In genomic region chr11:103359122-103359521, GRCm38 (mm10) we compare ENCODE assay signal across 8 mouse cellular contexts. TPM values are rescaled to one million over a fixed set of nuclear protein-coding genes. Genes with fewer than 3 reads are reported as not detected.
DNase-seq lines count a peak whose midpoint lies in the region; ATAC-seq and TF ChIP-seq lines count a peak whose summit lies in the region.

No protein-coding gene starts in this region.

- peak; percentile 61 for DNase-seq in 3134 (ENCODE audit: extremely low read depth, insufficient read length, low spot score)
- DNase-seq in adipocyte (ENCODE audit: low spot score) = peak; percentile 66
- peak; percentile 87 for DNase-seq in embryonic facial prominence, embryonic 10.5 days (ENCODE audit: low spot score)
- peak; percentile 87 for DNase-seq in heart, embryonic 10.5 days (ENCODE audit: low spot score)
- peak; percentile 82 for DNase-seq in kidney, adult 9 months
- DNase-seq in naive thymus-derived CD4-positive, alpha-beta T cell, adult 2 months (ENCODE audit: low read depth) = peak; percentile 89
- peak; percentile 75 for DNase-seq in stomach, postnatal 0 days (ENCODE audit: low spot score)

- WGBS in embryonic facial prominence, embryonic 10.5 days = under 1% methylated on average over 22 of the region's 22 CpGs
- WGBS in heart, embryonic 10.5 days = 2% methylated on average over 22 of the region's 22 CpGs
- WGBS in liver, embryonic 12.5 days (ENCODE audit: insufficient replicate concordance) = 1% methylated on average over 22 of the region's 22 CpGs
- 4% methylated on average over 22 of the region's 22 CpGs for WGBS in stomach, postnatal 0 days

- H3K27ac ChIP-seq in embryonic facial prominence, embryonic 10.5 days (replicated peaks) = no peak overlapping the region
- H3K27ac ChIP-seq in heart, embryonic 10.5 days = peak overlapping the region; percentile 36; the same call in 1 of the 2 replicates
- no peak overlapping the region for H3K27ac ChIP-seq in liver, embryonic 12.5 days
- H3K27ac ChIP-seq in stomach, postnatal 0 days (replicated peaks) = no peak overlapping the region; the same call in 1 of the 2 replicates

- no peaks in the 10 kb centered on the region for H3K9me3 ChIP-seq in embryonic facial prominence, embryonic 10.5 days
- H3K9me3 ChIP-seq in heart, embryonic 10.5 days = no peaks in the 10 kb centered on the region
- no peaks in the 10 kb centered on the region for H3K9me3 ChIP-seq in liver, embryonic 12.5 days (replicated peaks)
- no peaks in the 10 kb centered on the region for H3K9me3 ChIP-seq in stomach, postnatal 0 days (ENCODE audit: control insufficient read depth, low read length)

- TF ChIP-seq CTCF in stomach, postnatal 0 days (IDR thresholded peaks at IDR 0.05; ENCODE audit: low read depth) = peak; percentile 89

- ATAC-seq in liver, embryonic 12.5 days = no peak
- ATAC-seq in stomach, postnatal 0 days (ENCODE audit: low FRiP score, low TSS enrichment) = no peak; the same call in 1 of the 2 replicates

- peaks cover 76% of the 10 kb centered on the region for H3K4me1 ChIP-seq in embryonic facial prominence, embryonic 10.5 days
- peaks cover 67% of the 10 kb centered on the region for H3K4me1 ChIP-seq in heart, embryonic 10.5 days
- peaks cover 48% of the 10 kb centered on the region for H3K4me1 ChIP-seq in liver, embryonic 12.5 days
- 0 out of 2 replicates have a peak, but pooled peaks cover 2% of the 10 kb centered on the region for H3K4me1 ChIP-seq in stomach, postnatal 0 days (replicated peaks; ENCODE audit: control insufficient read depth, insufficient read depth)

- no peak for TF ChIP-seq EP300 in stomach, postnatal 0 days (optimal IDR thresholded peaks at IDR 0.05)

- peaks cover 96% of the 10 kb centered on the region for H3K27me3 ChIP-seq in embryonic facial prominence, embryonic 10.5 days (replicated peaks; ENCODE audit: low read depth, poor library complexity, severe bottlenecking)
- peaks cover 86% of the 10 kb centered on the region for H3K27me3 ChIP-seq in heart, embryonic 10.5 days (ENCODE audit: insufficient read depth, poor library complexity, severe bottlenecking)
- peaks cover 79% of the 10 kb centered on the region for H3K27me3 ChIP-seq in liver, embryonic 12.5 days (replicated peaks)
- H3K27me3 ChIP-seq in stomach, postnatal 0 days (ENCODE audit: control insufficient read depth, insufficient read depth, low read length) = no peaks in the 10 kb centered on the region; the same call in 1 of the 2 replicates

- no peak overlapping the region for H3K9ac ChIP-seq in liver, embryonic 12.5 days
- peak overlapping the region; percentile 23; the same call in 1 of the 2 replicates for H3K9ac ChIP-seq in stomach, postnatal 0 days (ENCODE audit: low read length)

- H3K4me3 ChIP-seq in embryonic facial prominence, embryonic 10.5 days = peak overlapping the region; percentile 68
- peak overlapping the region; percentile 68 for H3K4me3 ChIP-seq in heart, embryonic 10.5 days
- no peak overlapping the region for H3K4me3 ChIP-seq in liver, embryonic 12.5 days
- no peak overlapping the region for H3K4me3 ChIP-seq in stomach, postnatal 0 days (ENCODE audit: low read depth, low read length)

- no peaks in the 10 kb centered on the region for H3K36me3 ChIP-seq in embryonic facial prominence, embryonic 10.5 days (replicated peaks)
- no peaks in the 10 kb centered on the region for H3K36me3 ChIP-seq in heart, embryonic 10.5 days
- no peaks in the 10 kb centered on the region for H3K36me3 ChIP-seq in liver, embryonic 12.5 days
- H3K36me3 ChIP-seq in stomach, postnatal 0 days (ENCODE audit: control insufficient read depth, insufficient read depth, low read length) = no peaks in the 10 kb centered on the region

- peak overlapping the region; percentile 84 for H3K4me2 ChIP-seq in liver, embryonic 12.5 days
- H3K4me2 ChIP-seq in stomach, postnatal 0 days (replicated peaks; ENCODE audit: low read depth) = peak overlapping the region; percentile 38

RNA-seq across cellular contexts. Expression of gene Arhgap27, which starts 4.4 kb away (rescaled TPM):
- 5.3 and 5.8 TPM in 2 replicates for polyA plus RNA-seq in embryonic facial prominence, embryonic 10.5 days (2016; fragmentation: Nextera tagmentation; extraction: Ambion mirVana)
- 5.7 and 6.0 TPM in 2 replicates for polyA plus RNA-seq in heart, embryonic 10.5 days (2016; fragmentation: Nextera tagmentation; extraction: Ambion mirVana)
- 2.7 and 4.0 TPM in 2 replicates for polyA plus RNA-seq in liver, embryonic 12.5 days (2016; fragmentation: Nextera tagmentation; extraction: Ambion mirVana)
- polyA plus RNA-seq in stomach, postnatal 0 days (2015; fragmentation: Nextera tagmentation; extraction: Ambion mirVana) = 18.2 and 22.1 TPM in 2 replicates

RNA-seq across cellular contexts. Expression of gene Plekhm1, which starts 53.4 kb away (rescaled TPM):
- polyA plus RNA-seq in embryonic facial prominence, embryonic 10.5 days (2016; fragmentation: Nextera tagmentation; extraction: Ambion mirVana) = 8.1 and 8.9 TPM in 2 replicates
- polyA plus RNA-seq in heart, embryonic 10.5 days (2016; fragmentation: Nextera tagmentation; extraction: Ambion mirVana) = 6.7 and 6.9 TPM in 2 replicates
- polyA plus RNA-seq in liver, embryonic 12.5 days (2016; fragmentation: Nextera tagmentation; extraction: Ambion mirVana) = 5.2 and 5.3 TPM in 2 replicates
- 3.6 and 4.2 TPM in 2 replicates for polyA plus RNA-seq in stomach, postnatal 0 days (2015; fragmentation: Nextera tagmentation; extraction: Ambion mirVana)

Comparison
In these comparisons a context has a peak if more than half of its experiments do, and no peak if none do; other contexts are left out.
1. H3K4me3 ChIP-seq: peak in embryonic facial prominence, embryonic 10.5 days (single experiment) and heart, embryonic 10.5 days (single experiment); none in liver, embryonic 12.5 days (single experiment) and stomach, postnatal 0 days (single experiment).
2. Peak in every context shown above with its lines, with median percentiles within 50 percentile points of each other: DNase-seq.